Mouse (Mus musculus) G1E-ER4 (cell line): Measurements from ENCODE around the gene Il13ra1. TPM values are rescaled to one million over a fixed set of nuclear protein-coding genes. Genes with fewer than 3 reads are reported as not detected.

Experiments
- GATA1 ChIP-seq: IDR thresholded peaks from one replicate; pipeline ENCODE4 v1.8.0; 2012; ENCODE audit warnings: low read length, inconsistent platforms
- polyA plus RNA-seq: library from polyadenylated mRNA; stranded (reverse); fragments of >175 nt; gene quantifications from 2 replicates; pipeline ENCODE4 v1.2.3, GENCODE M21; 2012

Il13ra1 gene
- polyA plus RNA-seq, 1 experiment, result not detected

DNA sequence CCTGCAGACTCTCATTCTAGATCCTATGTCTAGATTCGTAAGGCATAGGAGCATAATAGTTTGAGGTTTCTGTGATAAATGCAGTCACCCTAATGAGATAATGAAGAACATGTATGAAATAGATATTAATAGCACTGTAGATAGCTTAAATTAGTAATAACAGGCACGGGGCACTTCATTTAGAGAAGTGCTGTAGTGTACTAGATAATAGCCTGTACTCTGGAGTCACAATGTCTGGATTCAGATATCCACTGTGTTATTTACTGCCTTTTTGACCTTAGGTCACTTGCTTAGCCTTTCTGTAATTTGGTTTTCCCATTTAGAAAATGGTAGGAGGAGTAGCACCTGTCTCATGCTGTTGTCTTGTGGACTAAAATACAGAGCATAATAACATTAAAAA, 44.8 kb downstream of the Il13ra1 start:
- TF ChIP-seq GATA1, result no peak

DNA sequence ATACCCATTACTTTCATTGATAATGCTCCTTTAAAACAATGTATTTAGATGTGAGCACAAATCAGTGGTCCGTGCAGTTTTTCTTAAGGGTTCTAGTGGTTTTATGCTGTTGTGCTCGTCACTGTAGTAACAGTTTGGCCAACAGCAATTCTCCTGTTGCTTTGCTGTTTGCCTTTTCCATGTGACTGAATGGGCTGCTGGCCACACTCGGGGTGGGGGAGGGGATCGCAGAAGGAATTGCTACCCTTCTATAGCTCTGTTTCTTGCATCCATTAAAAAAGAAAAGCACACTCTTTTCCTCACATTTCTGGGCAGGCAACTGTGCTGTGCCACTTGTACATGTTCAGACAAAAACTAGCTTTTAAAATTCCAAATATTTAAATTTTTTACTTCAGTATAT, 49.7 kb downstream of the Il13ra1 start:
- TF ChIP-seq GATA1, result no peak

DNA sequence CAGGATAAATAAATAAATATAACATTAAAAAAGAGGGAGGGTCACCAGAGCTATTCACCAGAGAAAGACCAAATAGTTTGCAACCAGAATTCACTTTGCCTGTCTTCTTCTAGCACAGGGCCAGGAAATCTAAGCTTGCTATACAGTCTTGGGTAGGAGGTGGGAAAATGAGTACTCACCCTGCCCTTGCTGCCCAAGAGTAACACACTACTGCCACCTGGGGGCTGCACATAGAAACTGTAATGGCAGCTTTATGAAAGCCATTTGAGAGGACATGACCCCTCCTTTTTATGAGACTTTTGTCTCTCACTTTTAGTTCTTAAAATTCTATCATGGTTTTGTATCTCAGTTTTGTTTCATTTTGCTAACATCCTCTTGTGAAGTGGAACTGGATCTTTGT, 71.7 kb downstream of the Il13ra1 start:
- TF ChIP-seq GATA1, result no peak

DNA sequence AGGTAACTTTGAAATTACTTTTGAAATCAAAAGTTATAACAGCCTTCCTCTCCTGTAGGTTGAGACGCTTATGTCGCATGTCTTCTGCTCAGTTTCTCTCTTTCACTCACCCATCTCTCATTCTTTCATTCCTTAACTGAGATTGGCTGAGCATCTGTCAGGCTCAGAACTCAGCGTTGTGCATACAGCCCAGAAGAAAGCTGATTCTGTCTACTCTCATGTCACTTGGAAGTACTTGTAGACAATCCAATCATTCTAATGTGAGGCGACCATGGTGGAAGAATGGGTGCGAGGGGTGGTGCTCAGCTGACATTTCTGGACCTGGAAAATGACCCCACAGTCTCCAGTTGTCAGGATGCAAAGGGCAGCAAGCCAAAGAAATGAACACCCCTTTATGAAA, 74.1 kb downstream of the Il13ra1 start:
- TF ChIP-seq GATA1, result no peak

DNA sequence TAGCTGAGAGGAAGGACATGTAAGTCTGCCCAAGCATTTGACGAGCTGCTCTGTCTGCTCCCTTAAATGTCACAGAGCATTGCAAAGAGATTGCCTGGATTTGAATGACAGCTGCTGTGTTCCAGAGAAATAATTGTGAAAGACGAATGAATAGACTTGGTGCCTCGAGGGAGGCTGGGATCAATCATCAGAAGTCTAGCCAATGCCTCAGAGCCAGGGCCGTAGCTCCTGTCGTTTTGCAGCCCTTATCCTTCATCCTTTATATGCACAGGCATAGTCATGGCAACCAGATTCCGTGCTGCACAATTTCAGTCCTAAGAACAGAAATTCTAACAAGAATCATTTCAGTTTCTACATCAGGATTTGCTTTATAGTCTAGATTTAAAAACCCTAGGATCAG, 74.5 kb downstream of the Il13ra1 start:
- no peak for TF ChIP-seq GATA1

DNA sequence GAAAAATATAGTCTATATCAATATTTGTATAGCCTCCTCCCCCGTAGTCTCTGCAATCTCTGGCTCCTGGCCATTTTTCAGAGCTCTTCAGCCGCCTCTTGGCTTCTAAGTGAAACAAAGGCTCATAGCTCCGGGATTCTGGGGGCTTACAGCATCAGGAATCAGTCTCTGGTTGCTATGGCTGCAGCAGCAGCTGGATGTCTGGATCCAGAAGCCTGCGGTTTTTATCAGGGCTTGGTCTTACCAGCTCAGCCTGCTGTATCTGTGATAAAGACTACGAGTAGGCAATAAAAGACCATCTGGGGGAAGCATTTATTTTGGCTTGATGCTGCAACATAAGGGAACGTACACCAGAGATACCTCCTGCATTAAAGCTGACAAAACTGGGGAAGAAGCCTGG, 82.0 kb downstream of the Il13ra1 start:
- no peak for TF ChIP-seq GATA1

DNA sequence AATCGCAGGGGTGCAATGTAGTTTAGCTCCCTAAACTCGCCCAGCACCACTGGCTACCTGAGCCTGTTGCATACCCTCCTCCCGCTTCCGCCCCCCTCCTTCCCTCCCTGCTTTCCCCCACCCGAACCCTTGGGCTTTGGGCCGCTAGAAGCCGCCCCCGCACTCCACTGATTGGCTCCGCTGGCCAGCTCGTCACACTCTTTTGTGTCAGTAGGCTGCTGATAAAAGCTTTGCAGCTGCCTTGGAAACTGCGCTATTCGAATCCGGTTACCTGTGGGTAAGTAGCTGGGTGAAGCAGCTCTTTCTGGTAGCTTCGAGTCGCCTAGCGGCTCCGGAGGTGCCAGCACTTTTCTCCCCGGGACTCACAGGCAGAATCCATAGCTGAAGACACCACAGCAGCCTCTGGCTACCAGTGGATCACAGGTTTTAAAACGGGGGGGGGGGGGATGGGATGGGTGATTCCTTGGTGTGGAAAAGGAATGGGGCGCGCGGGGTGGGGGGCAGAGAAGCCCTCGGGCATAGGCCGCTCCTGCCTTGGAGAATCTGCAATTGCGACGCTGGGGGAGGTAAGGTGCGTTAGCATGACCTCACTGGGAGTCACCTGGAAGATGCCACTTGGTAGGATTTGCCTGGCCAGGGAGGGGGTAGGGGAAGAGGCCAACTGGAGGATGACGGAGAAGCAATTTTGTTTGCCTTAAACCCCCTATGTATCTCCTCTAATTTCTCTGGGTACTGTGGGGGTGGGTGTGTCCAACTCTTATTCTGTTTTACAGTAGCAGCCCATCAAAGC, 84.0 kb downstream of the Il13ra1 start, which contains the start of gene Zcchc12:
Gene Zcchc12 (plus strand): TSS at position 169 of the 790 bp plus-strand sequence.
- TF ChIP-seq GATA1, result no peak

DNA sequence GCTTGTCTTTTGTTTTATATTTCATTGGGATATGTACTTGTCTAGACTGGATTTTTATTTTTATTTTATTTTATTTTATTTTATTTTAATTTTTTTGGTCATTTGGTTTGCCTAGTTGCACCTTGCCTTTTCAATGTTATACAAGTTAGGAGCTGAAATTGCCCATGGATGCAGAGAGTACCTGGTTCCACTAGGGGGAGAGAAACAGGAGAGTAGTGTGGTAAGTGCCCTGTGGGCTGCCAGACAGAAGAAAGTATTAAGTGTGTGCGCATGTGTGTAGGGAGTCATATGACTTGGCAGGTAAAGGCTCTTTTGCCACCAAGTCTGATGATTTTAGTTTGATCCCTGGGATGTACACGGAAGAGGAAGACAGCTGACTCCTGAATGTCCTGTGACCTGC, 97.6 kb downstream of the Il13ra1 start:
- no peak for TF ChIP-seq GATA1

DNA sequence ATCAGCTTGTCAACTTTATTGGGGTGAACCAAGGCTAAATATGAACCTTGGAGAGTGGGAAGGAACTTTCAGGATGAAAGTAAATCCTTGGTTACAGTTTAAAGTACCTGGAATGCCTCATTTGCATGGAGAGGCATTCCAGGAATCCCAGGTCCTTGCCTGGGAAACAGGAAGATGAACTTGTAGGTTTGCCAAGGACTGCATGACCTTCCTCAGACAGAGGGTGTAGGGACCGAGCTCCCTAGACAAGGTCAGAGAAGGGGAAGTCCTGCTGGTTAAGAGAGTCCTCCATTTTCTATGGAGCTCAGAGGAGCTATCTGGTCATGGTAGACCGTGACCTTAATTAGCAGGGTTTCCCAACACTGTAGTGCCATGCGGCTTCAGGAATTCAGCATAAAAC, 99.3 kb downstream of the Il13ra1 start:
- TF ChIP-seq GATA1, result no peak

Other genes starting within 250 kb of the Il13ra1 start
- not detected in 2 replicates for gene Dock11, start 223.3 kb upstream of the Il13ra1 start, polyA plus RNA-seq
- gene Zcchc12, start 83.8 kb downstream of the Il13ra1 start, polyA plus RNA-seq, result not detected in 2 replicates
- gene Lonrf3, start 216.2 kb downstream of the Il13ra1 start, polyA plus RNA-seq, result not detected in 2 replicates